Mouse (Mus musculus) small intestine, adult 2 months (tissue): ENCODE measurements around the gene Gm49320.

Source experiments
- CTCF ChIP-seq: fragments of 200-500 bp; IDR thresholded peaks from 2 replicates; pipeline ENCODE4 v1.5.1; 2012; ENCODE audit warnings: low read depth, mild to moderate bottlenecking, control low read depth, inconsistent platforms, low read length, moderate library complexity, mixed read lengths; ENCODE audit not compliant: insufficient replicate concordance, insufficient read length; ENCODE audit errors: extremely low read depth
- POLR2A ChIP-seq: fragments of 200-500 bp; IDR thresholded peaks from 2 replicates; pipeline ENCODE4 v1.6.1; 2012; ENCODE audit warnings: low read depth, mild to moderate bottlenecking, control low read depth, inconsistent platforms, low read length, moderate library complexity

- no peak for TF ChIP-seq CTCF
- TF ChIP-seq POLR2A = no peak
Measured at GRCm38 (mm10) chr8:4211097-4211496, 27.6 kb upstream of the Gm49320 start.
